Mouse (Mus musculus): ENCODE data around the gene Gm11084.
"Not testable (repeated sequence)": the region's sequence is repeated elsewhere in the genome, so short reads cannot be mapped to it uniquely, and the experiment has no call there.

The Gm11084 gene

DNA sequence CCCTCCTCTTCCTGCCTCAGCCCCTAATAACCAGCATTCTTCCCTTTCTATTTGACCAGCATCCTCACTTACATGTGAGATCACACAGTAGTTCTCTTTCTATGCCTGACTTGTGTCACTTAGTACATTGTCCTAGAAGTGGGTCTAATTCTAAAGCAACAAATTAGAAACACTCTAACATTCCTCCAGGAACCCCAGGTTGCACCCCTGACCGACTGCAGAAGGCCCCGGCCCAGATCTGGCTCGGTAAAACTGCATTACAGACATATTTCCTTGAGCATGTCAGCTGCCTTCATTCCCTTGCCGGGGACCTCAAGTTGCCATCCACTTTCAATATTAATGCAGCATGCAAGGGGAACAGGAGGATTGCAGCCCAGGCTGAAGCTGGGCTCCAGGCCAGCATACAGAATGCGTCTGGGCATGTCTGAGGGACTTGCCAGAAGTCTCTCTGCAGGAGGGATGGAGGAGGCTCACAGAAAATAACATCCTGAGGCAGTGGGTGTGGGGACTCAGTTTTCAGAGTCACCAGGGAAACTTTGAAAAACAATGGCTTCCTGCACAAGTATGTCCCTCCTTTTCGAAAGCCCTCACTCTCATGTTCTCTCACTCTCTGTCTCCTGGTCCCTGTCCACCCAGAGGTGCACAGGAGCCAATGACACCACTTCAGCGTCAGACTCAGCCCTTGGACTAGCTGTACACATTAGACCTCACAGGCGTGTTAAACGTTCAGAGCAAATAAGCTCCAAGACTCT is 9.0 kb upstream of the Gm11084 start:
- no peak for DNase-seq (ENCODE audit: low spot score)

DNA sequence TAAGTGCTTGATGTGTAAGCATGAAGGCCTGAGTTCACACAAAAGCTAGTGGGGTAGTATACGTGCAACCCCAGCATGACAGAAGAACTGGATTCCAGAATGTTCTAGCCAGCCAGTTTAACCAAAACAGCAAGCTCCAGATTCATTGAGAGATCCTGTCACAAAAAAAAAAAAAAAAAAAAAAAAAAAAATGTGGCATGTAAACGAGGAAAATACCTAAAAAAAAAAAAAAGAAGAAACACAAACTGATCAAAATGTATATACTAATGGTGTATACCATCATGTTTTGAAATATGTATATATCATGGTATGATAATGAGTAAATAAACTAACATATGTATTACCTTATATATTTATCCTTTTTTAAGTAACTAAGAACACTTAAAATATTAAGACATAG is 7.6 kb upstream of the Gm11084 start:
- no peak for DNase-seq (ENCODE audit: low spot score)

DNA sequence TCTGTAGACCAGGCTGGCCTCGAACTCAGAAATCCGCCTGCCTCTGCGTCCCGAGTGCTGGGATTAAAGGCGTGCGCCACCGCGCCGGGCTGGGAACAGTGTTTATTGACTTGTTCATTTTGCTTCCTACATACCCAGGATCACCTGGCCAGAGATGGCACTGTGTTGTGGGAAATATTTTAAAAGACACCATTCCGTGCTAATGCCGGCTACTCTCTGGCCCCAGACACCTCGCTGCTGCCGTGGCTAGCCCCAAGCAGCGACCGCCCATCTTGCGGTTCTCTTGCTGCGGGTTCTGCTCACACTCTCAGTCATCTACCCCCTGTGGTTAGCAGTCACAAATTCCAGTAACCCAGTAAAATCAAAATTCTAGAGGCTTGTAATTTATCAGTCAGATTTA is 6.0 kb upstream of the Gm11084 start:
- no peak for DNase-seq (ENCODE audit: low spot score)

DNA sequence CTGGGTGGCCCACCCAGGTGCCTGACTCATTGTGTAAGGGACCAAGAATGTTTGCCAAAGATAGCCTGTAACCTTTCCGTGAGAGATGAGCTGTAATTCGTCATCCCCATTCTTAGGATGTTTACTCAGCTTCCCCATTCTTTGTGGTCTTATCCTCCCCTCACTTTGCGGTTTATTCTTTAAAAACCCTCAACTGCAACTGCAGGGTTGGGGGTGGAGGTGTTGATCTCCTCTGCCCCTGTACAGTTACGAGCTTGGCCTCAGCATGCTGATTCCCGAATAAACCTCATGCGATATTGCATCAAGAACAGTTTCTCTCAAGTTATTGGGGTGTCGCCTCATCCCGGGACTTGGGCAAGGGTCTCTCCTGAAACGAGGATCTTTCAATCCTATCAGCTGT is 2.4 kb upstream of the Gm11084 start:
- not testable (repeated sequence) for DNase-seq (ENCODE audit: low spot score)

DNA sequence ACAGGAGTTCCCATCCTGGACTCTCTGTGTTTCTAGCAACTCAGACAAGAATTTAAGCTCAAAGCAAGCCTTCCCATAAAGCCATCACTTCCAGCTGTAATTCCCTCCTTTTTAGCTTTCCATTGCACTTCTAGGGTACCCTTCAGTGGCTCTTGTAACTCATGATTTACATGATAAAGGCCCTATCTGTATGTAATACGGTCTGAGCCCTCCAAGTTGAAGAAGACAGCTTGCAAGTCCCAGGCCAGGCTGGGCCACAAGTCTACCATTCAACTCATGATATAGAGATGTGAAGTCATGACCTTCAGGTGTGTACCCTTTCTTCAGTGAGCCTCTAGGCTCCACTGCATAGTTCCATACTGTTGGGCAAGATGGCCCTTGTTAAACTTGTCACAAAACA is 1.0 kb downstream of the Gm11084 start:
- DNase-seq (ENCODE audit: low spot score): no peak

DNA sequence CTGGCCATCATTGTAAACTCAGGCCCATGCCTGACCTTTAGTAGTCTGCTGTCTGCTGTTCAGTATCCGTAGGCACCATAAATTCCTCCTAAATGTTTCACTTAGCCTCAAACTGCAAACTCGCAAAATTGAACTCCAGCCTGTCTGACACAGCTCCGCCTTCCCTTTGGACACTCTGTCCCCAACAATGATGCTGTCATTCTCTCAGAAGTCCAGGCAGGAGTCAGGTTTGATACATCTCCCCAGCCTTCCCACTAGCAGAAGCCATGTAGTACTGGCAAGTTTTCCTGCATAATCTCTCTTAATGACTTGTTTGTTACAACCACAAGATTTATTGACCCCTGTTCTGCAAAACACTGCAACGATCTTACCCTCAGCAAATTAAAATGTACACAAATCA is 1.7 kb downstream of the Gm11084 start:
- DNase-seq (ENCODE audit: low spot score): no peak

DNA sequence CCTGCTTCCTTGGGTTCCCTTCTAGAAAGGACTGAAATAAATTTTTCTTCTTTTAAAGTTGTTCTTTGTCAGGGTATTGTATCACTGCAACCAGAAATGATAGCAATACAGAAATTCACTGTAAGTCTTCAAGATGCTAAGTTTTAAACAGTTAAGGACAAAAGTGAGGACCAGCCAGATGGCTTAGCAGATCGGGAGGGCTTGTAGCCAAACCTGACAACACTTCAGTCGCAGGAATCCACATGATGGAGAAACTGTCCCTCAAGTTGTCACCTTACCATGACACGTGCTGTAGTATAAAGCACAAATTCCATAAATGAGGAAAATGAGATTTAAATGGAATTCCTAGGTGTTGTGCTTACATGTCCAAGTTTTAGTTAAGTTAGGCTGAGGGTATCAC is 3.3 kb downstream of the Gm11084 start:
- no peak for DNase-seq (ENCODE audit: low spot score)

DNA sequence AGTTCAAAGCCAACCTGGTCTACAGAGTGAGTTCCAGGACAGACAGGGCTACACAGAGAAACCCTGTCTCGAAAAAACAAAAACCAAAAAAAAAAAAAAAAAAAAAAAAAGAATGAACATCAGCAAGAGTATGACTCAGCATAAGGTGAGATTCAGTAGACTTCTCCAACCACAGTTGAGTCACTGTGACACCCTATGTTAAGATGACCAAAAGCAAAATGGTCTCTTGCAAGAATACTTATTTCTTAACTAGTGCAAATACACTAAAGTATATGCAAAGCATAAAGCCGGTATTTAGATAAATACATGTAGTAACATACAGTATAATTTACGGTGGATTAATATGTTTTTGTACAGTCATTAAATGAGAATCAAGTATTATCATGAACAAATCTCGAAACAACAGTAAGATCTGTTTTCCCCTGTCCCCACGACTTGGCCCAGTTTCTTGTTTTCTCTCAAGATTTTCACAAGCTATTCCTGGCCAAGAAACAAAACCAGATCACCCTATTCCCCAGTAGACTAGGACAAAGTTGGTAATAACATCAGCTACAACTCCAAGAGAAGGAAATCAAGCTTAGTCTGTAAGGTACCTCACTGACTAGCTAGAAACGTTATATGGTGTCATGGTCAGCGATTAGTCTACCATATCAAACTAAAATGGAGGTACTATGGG is 4.3 kb downstream of the Gm11084 start:
- no peak for DNase-seq (ENCODE audit: low spot score)

DNA sequence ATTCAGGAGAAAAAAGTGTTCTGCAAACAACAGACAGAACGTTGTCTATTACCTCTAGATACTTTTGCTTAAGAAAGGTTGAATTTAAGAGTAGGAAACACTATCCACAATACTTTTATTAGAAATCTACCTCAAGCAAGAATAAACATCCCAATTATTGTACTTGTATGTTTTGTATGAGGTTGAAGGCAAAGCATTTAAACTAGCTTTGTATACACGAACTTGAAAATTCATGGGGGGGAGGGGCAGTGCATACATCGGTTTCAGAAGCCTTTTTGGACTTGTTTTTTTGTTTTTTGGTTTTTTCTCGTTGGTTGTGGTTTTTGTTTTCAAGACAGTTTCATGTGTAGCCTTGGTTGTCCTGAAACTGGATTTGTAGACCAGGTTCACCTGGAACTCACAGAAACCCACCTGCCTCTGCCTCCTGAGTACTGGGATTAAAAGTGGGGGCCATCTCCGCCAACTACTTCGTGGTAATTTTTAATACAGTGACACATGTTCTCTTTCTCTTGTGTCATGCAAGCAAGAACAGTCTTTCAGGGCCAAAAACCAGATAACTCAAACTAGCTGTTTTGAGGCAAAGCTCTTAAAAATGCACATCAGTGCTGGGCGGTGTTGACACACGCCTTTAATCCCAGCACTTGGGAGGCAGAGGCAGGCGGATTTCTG is 4.9 kb downstream of the Gm11084 start:
- no peak for DNase-seq (ENCODE audit: low spot score)

DNA sequence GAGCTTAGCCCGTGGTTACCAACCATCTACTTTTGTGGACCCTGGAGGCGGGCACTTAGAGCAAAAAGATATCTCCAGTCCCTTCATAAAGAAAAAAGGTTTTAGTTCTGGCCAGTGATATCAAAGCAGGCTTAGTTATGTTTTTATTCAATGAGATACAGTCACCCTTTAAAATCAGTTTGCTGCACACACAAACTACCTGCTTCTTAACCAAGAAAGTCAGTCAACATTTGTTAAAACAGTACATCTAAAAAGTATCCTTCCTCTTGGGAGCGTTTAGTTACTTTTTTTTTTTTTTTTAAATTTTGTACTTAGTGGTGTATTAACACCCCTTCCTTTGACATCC is 5.5 kb downstream of the Gm11084 start:
- DNase-seq (ENCODE audit: low spot score): no peak

DNA sequence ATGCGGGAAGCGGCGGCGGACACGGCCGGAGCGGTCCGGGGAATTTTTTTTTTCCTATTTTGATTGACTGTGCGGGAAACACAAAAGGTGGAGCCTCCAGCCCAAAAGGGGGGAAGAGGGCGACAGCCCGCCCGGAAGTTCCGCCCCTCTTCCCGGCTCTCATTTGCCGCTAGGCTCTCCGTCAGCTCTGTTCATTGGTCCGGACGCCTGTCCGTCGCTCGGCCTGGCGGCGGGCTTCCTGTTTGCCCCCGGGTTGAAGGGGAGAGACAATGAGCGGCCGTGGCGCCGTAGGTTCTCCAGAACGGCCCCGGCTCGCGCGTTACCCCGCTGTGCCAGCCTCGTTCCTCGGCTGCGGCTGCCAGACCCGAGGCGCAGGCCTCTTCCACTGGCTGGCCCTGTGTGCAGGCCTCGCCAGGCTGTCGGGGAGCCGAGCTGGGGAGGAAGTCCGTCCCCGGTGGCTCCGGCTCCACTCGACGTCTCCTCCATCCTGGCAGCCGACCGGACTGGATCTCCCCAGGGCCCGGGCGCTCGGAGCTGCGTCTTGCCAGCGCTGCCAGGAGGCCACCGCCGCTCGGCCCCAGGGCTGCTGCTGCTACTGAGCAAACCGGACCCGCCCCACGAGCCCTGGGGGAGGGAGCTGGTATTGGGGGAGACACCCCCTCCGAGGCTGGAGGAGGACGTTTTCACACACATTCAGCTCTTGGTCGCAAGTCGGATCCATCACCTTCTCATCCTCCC is 6.0 kb downstream of the Gm11084 start, which contains the start of gene Sp3:
TSS of gene Sp3 (minus strand) at position 110 of the 738 bp plus-strand sequence.
- peak; percentile 98 for DNase-seq (ENCODE audit: low spot score)

DNA sequence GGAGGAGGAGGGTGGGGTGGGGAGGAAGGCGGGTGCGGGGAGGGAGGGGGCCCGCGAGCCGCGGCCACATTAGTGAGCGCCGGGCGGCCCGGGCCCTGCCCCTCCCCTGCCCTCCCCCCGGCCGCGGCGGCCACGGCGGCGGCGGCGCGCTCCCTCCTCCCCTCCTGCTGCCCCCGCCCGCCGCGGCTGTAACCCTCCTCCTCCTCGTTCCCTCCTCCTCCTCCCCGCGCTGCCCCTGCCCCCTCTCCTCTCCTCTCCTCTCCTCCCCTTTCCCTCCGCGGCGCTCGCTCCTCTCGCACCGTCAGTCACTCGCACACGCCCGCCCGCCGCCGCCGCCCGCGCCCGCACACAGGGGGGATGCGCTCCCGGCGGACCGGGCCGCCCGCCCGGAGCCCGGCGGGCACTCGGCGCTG is 6.9 kb downstream of the Gm11084 start:
- DNase-seq (ENCODE audit: low spot score): no peak

DNA sequence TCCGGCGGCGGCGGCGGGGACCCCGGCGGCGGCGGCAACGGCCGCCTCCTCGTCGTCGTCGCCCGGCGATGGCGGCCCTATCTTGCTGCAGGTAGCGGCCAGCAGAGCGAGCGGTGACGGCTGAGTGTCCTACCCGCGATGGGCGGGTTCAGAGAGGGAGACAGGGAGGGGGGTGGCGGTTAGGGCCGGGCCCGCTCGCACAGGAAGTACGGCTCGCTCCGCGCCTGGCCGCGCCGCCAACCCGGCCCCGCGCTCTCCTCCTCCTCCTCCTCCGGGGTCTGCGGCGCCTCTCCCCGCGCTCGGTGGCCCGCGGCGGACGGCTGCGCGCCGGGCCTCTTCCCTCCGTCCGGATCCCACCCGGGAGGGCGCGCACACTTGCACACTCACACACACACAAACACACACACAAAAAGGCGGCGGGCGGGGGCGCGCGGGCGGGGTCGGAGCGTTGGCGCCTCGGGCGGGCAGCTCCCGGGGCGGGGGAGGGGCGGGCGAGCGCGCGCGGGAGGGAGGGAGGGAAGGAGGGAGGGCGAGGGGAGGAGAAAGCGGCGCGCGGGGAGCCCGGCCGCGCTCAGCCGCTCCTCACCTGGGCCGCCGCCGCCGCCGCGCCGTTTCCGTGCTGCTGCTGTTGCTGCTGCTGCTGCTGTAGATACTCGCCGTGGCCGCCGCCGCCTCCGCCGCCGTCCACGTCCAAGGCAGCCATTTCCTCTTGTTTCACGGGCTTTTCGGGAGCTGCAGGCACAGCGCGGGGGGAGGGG is 7.4 kb downstream of the Gm11084 start:
- peak; percentile 82 for DNase-seq (ENCODE audit: low spot score)

DNA sequence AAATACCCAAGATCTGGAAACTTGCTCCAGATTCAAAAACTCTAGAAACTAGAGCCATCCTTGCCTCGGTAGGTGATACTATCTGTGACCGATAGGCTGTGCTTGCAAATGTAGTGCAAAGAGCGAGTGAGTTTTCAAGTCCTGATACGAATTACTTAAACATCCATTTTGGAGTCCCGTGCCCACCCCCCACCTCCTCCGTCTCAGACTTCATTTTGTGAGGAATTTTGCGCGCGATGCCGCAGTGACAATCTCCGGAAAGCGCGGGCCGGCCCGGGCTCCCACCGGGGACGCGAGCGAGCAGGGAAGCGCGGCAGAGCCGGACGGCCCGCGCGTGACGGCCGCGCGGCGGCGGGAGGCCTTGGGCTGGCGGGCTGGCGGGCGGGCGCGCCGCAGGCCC is 8.0 kb downstream of the Gm11084 start:
- DNase-seq (ENCODE audit: low spot score): peak; percentile 75

DNA sequence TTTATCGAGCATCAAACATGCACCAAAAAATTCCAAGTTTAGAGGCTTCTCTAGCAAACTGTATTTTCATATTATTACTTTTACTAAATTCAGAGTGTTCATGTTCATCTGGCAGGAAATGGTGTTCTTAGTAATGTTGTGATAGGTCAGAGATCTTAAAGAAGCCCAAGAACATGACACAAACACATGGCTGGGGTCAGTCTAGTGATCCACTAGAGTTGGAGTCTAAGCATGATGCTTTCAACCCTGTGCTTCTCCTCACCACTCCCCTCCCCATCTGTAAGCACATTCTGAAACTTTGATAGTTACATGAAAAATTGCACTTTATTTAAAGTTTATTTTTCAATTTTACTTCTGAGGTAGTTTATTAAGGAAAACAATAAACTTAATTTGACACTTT is 9.2 kb downstream of the Gm11084 start:
- DNase-seq (ENCODE audit: low spot score): no peak

DNA sequence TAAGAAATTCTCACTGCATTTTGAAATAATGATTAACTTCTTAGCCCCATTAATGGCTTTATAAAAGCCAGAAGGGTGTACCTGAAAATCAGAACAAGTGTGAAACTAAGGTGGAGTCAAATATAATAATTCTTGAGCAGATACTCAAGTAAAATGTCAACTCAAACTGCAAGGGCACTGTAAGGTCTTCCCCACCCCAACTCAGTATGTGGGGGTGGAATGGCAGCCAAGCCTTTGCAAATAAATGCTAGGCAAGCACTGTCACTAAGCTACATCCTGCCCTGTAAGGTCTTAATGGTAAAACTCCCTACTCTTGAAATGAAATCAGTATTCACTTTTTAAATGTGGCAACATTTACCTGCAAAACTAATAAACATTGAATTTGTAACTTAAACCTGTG is 10.5 kb downstream of the Gm11084 start:
- DNase-seq (ENCODE audit: low spot score): no peak

DNA sequence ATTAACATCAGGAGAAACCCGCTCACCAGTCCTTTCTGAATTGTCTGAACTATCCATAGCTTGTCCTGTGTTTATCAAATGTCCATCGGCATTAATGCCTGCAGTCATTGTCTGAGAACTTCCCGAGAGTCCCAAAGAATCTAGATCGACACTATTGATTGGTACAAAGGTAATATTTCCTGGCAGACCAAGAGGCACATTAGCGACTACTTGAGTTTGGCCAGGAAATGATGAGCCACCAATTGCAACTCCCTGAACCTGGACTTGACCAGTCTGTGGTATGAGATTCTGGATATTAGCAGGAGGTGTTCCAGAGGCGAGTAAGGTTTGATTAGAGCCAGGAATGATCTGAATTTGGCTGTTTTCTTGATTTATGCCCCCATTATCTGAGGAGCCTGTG is 15.7 kb downstream of the Gm11084 start:
- no peak for DNase-seq (ENCODE audit: low spot score)

DNA sequence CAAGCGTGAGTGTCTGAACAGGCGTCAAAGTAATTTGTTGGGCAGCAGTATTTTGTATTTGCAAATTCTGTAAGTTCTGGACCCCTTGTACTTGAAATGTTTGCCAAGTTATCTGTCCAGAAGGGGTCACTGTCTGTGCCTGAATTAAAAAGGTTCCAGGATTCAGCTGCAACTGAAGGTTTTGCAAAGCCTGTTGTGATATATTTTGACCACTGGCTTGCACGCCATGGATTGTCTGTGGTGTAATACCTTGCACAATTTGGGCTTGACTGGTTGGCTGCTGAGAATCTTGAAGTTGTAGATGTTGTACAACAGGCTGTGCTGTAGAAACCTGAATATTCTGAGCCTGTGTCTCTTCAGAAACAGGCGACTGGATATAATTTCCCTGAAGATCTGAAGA is 16.2 kb downstream of the Gm11084 start:
- no peak for DNase-seq (ENCODE audit: low spot score)

DNA sequence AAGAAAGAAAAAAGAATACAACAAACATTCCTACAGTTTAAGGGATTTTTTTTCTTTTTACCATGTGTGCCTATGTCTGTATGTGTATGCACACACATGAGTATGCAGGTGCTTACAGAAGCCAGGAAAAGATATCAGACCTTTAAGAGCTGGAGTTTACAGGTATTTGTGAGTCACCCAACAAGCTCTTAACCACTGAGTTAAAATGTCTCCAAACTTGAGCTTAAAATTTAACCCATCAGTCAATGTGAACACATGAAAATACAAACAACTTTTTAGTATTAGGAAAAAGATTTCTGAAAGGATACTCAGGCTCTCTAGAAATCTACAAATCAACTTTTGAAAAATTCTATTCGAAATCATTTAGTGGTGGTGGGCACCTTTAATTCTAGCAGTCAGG is 18.0 kb downstream of the Gm11084 start:
- DNase-seq (ENCODE audit: low spot score): no peak

DNA sequence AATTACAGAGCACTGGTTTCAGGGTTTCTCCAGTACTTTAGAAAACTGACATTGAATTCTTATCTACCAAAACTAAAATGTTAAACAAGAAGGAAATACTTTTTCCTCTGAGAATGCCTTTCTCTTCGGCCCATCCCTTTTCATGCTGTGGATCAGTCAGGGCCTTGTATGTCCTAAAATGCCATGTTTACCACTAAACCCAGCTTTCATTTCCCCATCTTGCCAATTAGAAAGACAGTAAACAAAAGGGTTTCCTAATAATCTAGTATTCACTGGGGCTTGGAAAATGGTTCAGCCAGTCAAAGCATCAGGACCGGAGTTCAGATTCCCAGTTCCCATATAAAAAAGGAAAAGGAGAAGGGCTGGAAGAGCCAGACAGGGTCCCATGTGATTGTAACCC is 21.1 kb downstream of the Gm11084 start:
- no peak for DNase-seq (ENCODE audit: low spot score)

DNA sequence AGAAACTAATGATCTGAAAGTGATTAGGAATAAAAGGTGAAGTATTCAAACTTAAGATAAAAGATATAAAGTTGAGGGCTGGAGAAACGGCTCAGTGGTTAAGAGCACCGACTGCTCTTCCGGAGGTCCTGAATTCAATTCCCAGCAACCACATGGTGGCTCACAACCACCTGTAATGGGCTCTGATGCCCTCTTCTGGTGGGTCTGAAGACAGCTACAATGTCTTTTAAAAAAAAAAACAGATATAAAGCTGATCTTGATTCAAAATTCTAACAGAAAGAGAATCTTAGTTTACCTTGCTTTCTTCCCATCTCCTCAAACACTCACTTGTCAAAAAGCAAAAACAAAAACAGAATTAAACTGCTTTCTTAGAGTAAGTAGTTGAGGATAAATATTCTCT is 30.1 kb downstream of the Gm11084 start:
- DNase-seq (ENCODE audit: low spot score): no peak

DNA sequence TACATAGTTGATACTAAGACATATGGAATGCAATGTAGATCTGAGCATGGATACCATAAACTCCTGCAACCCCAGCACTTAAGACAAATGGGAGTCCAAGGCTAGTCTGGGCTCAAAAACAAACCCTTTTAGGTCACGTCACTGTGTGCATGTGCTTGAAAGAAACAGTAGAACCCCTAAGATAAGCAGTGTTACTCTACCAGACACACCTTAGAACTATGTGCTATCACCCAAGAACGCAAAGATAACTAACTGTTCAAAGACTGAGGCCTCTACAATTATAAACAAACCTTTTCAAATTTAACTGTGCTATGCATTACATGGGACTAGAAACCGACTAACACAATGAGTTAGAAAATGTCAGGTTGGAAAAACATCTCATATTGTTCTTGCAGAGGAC is 33.5 kb downstream of the Gm11084 start:
- DNase-seq (ENCODE audit: low spot score): no peak

Measured in retina, embryonic 14.5 days (tissue).